Mouse (Mus musculus): ENCODE data around the gene Rec114. TPM values are rescaled to one million over a fixed set of nuclear protein-coding genes. Genes with fewer than 3 reads are reported as not detected.

The Rec114 gene
- polyA plus RNA-seq, 1 experiment from 2014 or later: 25.9 TPM

DNA sequence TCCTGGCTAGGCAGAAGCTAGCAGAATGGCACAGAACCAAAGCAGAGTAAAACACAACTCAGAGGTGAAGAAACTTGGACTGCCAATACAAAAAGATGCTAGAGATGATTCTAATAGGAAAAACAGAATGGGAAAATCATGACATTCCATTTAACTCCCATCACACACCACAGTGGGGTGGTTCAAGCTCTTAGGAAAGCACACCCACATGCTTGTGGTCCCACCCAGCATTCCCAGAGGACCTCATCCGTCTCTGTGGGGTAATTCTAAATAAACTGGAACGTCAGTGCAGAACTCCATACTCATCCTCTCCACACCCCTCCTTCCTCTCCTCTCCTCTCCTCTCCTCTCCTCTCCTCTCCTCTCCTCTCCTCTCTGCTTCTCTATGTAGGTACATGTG is 62.4 kb downstream of the Rec114 start:
- Histone ChIP-seq H3K27me3 (ENCODE audit: control insufficient read depth, insufficient read depth, low read depth, low read length) (no peaks in the 10 kb centered on the region), H3K4me3 (ENCODE audit: low read depth, low read length) (no peak overlapping the region), H3K9me3 (replicated peaks; ENCODE audit: control insufficient read depth, low read length) (no peaks in the 10 kb centered on the region), H3K4me1 (ENCODE audit: control insufficient read depth, low read depth, low read length) (no peaks in the 10 kb centered on the region), H3K4me2 (ENCODE audit: low read depth, low read length) (no peak overlapping the region), H3K27ac (ENCODE audit: low read length) (no peak overlapping the region), H3K9ac (ENCODE audit: low read depth, low read length) (no peak overlapping the region), H3K36me3 (ENCODE audit: control insufficient read depth, insufficient read depth) (no peaks in the 10 kb centered on the region)
- no peak for ATAC-seq (ENCODE audit: low read depth)
- 61% methylated on average over 2 of the region's 2 CpGs for WGBS (ENCODE audit: insufficient replicate concordance)

DNA sequence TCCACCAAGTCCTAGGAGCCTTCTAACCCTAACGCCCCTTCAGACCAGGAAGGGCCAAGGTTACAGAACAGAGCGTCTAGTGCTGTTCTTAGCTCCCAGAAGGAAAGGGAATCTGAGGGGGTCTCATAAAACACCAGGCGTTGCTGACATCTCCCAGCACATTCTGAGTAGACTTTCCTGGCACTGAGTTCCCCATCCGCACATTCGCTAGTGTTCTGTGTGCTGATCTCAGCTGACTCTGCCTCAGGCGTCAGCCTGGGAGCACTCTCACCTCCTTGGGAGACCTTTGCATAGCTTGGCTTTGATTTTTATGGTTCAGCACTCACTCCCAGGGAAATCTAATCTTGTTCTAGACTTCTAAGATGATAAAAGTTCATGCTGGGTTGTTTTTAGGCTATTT is 68.4 kb downstream of the Rec114 start:
- no peak overlapping the region for H3K4me3 ChIP-seq (ENCODE audit: low read depth, low read length)
- H3K27ac ChIP-seq (ENCODE audit: low read length): no peak overlapping the region
- no peak overlapping the region for H3K9ac ChIP-seq (ENCODE audit: low read depth, low read length)
- WGBS (ENCODE audit: insufficient replicate concordance): 66% methylated on average over 6 of the region's 6 CpGs
- no peaks in the 10 kb centered on the region for H3K36me3 ChIP-seq (ENCODE audit: control insufficient read depth, insufficient read depth)
- H3K4me2 ChIP-seq (ENCODE audit: low read depth, low read length): no peak overlapping the region
- no peaks in the 10 kb centered on the region for H3K27me3 ChIP-seq (ENCODE audit: control insufficient read depth, insufficient read depth, low read depth, low read length)
- H3K9me3 ChIP-seq (replicated peaks; ENCODE audit: control insufficient read depth, low read length): no peaks in the 10 kb centered on the region
- H3K4me1 ChIP-seq (ENCODE audit: control insufficient read depth, low read depth, low read length): no peaks in the 10 kb centered on the region
- ATAC-seq (ENCODE audit: low read depth): no peak

DNA sequence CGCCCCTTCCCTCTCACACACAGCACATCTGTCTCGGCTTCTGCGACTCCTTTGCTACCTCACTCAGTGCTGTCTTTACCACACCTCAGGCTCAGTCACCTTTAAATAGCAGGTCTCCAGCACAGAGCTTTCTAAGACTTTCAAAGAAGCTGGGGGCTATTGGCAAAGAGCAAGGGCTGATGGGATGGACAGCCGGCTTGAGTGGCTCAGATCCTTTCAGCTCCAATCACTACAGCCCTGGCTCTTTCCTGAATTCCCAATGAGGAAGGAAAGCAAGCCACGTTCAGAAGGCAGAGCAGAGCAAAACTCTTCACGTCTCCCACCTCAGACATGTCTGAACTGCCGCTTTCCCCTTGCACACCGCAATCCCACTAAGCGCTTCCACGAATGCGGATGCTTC is 69.0 kb downstream of the Rec114 start:
- 66% methylated on average over 11 of the region's 11 CpGs for WGBS (ENCODE audit: insufficient replicate concordance)
- Histone ChIP-seq H3K4me1 (ENCODE audit: control insufficient read depth, low read depth, low read length) (no peaks in the 10 kb centered on the region), H3K27me3 (ENCODE audit: control insufficient read depth, insufficient read depth, low read depth, low read length) (no peaks in the 10 kb centered on the region), H3K9ac (ENCODE audit: low read depth, low read length) (no peak overlapping the region), H3K9me3 (replicated peaks; ENCODE audit: control insufficient read depth, low read length) (no peaks in the 10 kb centered on the region), H3K4me2 (ENCODE audit: low read depth, low read length) (no peak overlapping the region), H3K36me3 (ENCODE audit: control insufficient read depth, insufficient read depth) (no peaks in the 10 kb centered on the region), H3K4me3 (ENCODE audit: low read depth, low read length) (no peak overlapping the region), H3K27ac (ENCODE audit: low read length) (no peak overlapping the region)
- no peak for ATAC-seq (ENCODE audit: low read depth)

DNA sequence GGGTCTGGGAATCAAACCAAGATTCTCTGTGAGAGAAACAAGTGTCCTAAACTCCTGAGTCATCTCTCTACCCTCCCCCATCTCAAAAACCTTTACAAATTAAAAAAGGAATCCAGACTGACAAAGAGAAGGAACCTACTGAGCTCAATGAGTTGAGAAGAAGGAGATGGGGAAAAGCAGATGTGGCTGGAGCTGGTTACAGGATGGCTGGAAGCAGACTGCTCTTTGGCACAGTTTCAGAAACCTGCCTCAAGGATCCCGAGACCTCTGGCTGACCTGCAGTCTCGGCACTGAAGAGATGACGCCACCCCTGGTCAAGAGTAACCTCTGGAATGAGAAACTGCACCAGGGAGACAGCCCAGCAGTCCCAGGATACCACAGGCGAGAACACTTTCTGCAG is 71.3 kb downstream of the Rec114 start:
- Histone ChIP-seq H3K9ac (ENCODE audit: low read depth, low read length) (no peak overlapping the region), H3K4me2 (ENCODE audit: low read depth, low read length) (no peak overlapping the region), H3K27me3 (ENCODE audit: control insufficient read depth, insufficient read depth, low read depth, low read length) (no peaks in the 10 kb centered on the region), H3K36me3 (ENCODE audit: control insufficient read depth, insufficient read depth) (no peaks in the 10 kb centered on the region), H3K27ac (ENCODE audit: low read length) (no peak overlapping the region), H3K4me3 (ENCODE audit: low read depth, low read length) (no peak overlapping the region), H3K9me3 (replicated peaks; ENCODE audit: control insufficient read depth, low read length) (no peaks in the 10 kb centered on the region), H3K4me1 (ENCODE audit: control insufficient read depth, low read depth, low read length) (peaks cover 3% of the 10 kb centered on the region)
- ATAC-seq (ENCODE audit: low read depth): no peak
- 55% methylated on average over 4 of the region's 4 CpGs for WGBS (ENCODE audit: insufficient replicate concordance)

DNA sequence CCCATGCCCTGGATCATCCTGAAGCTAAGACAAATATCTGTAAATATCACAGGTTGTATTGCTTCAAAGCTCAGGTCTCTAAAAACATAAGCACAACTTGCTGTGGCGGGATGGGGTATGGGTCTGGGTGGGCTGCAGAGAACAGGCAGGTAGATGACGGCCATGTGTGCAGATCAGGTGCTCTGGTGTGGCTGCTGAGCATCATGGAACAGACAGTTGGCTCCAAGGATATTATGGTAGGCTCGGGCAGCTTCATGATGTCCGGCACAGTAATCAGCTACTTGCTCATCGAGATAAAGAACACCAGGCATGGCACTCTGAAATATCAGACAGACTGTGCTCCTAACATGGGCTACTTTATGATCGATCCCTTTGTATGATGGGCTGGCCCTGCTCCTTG is 73.9 kb downstream of the Rec114 start:
- WGBS (ENCODE audit: insufficient replicate concordance): 73% methylated on average over 6 of the region's 6 CpGs
- H3K4me3 ChIP-seq (ENCODE audit: low read depth, low read length): no peak overlapping the region
- H3K4me2 ChIP-seq (ENCODE audit: low read depth, low read length): no peak overlapping the region
- H3K27ac ChIP-seq (ENCODE audit: low read length): no peak overlapping the region
- H3K9me3 ChIP-seq (replicated peaks; ENCODE audit: control insufficient read depth, low read length): no peaks in the 10 kb centered on the region
- H3K9ac ChIP-seq (ENCODE audit: low read depth, low read length): no peak overlapping the region
- H3K36me3 ChIP-seq (ENCODE audit: control insufficient read depth, insufficient read depth): peaks cover 14% of the 10 kb centered on the region
- no peaks in the 10 kb centered on the region for H3K27me3 ChIP-seq (ENCODE audit: control insufficient read depth, insufficient read depth, low read depth, low read length)
- H3K4me1 ChIP-seq (ENCODE audit: control insufficient read depth, low read depth, low read length): peaks cover 3% of the 10 kb centered on the region
- ATAC-seq (ENCODE audit: low read depth): no peak

DNA sequence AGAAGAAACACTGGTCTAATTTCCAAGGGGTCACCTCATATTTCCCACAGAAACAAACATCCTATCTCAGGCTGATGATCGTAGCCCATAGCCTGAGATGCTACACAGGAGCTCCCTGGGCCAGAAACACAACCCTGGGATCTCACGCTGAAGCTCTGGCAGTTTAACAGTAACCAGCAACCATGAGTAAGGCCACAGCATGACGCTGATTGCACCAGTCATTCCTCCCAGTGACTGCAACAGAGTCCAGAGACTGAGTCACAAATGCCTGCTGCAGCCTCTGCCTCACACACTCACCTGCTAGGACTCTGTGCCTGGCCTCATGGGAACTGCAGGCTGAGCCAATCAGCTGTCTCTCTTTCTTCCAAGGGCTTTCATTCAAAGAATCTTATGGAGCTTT is 74.7 kb downstream of the Rec114 start:
- H3K4me1 ChIP-seq (ENCODE audit: control insufficient read depth, low read depth, low read length): peaks cover 3% of the 10 kb centered on the region
- H3K4me2 ChIP-seq (ENCODE audit: low read depth, low read length): no peak overlapping the region
- no peaks in the 10 kb centered on the region for H3K9me3 ChIP-seq (replicated peaks; ENCODE audit: control insufficient read depth, low read length)
- ATAC-seq (ENCODE audit: low read depth): no peak
- H3K4me3 ChIP-seq (ENCODE audit: low read depth, low read length): no peak overlapping the region
- H3K27me3 ChIP-seq (ENCODE audit: control insufficient read depth, insufficient read depth, low read depth, low read length): no peaks in the 10 kb centered on the region
- H3K9ac ChIP-seq (ENCODE audit: low read depth, low read length): no peak overlapping the region
- H3K27ac ChIP-seq (ENCODE audit: low read length): no peak overlapping the region
- H3K36me3 ChIP-seq (ENCODE audit: control insufficient read depth, insufficient read depth): peaks cover 17% of the 10 kb centered on the region
- WGBS (ENCODE audit: insufficient replicate concordance): 81% methylated on average over 3 of the region's 3 CpGs

DNA sequence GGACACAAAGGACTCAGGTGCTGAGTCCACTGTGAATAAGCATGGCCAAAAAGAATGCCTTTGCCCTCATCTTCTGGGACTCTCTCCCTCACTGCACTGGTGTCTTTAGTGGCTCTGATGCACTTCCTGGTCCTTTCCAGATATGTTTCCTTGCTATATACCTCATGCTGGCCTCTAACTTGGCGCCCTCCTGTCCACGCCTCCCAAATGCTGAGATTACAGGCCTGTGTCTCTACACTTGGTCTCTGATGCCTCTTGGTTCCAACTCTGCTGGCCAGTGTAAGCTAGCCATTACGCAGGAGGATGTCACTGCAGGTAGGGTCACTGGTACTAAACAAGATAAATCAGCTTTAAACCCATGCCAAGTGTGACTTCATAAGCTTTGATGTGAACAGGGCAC is 75.6 kb downstream of the Rec114 start:
- 82% methylated on average over 3 of the region's 3 CpGs for WGBS (ENCODE audit: insufficient replicate concordance)
- no peak for ATAC-seq (ENCODE audit: low read depth)

DNA sequence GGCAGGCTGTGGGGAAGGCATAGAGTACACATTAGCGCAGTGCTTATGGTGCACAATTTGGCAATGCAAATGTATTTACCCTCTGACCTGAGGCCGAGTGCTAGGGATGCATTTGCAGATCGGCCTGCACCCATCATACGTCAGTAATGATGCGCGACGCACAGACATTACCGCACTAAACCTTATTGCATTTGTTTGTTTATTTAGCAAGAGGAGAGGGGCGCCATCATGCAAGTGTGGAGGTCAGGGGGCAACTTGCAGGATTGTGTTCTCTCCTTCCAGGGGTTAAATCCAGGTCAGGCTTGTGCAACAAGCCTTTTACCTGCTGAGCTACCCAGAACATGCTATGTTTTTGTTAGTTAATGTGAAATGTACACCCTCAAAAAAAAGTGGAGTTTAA is 76.5 kb downstream of the Rec114 start:
- Histone ChIP-seq H3K4me1 (ENCODE audit: control insufficient read depth, low read depth, low read length) (peaks cover 15% of the 10 kb centered on the region), H3K9ac (ENCODE audit: low read depth, low read length) (no peak overlapping the region), H3K27me3 (ENCODE audit: control insufficient read depth, insufficient read depth, low read depth, low read length) (no peaks in the 10 kb centered on the region), H3K27ac (ENCODE audit: low read length) (no peak overlapping the region), H3K4me2 (ENCODE audit: low read depth, low read length) (no peak overlapping the region), H3K9me3 (replicated peaks; ENCODE audit: control insufficient read depth, low read length) (no peaks in the 10 kb centered on the region), H3K36me3 (ENCODE audit: control insufficient read depth, insufficient read depth) (peaks cover 20% of the 10 kb centered on the region), H3K4me3 (ENCODE audit: low read depth, low read length) (no peak overlapping the region)
- ATAC-seq (ENCODE audit: low read depth): no peak
- 80% methylated on average over 9 of the region's 9 CpGs for WGBS (ENCODE audit: insufficient replicate concordance)

More for the DNA sequence above, 75.6 kb downstream of the Rec114 start:
- Histone ChIP-seq H3K4me1 (ENCODE audit: control insufficient read depth, low read depth, low read length) (peaks cover 5% of the 10 kb centered on the region), H3K4me2 (ENCODE audit: low read depth, low read length) (no peak overlapping the region), H3K36me3 (ENCODE audit: control insufficient read depth, insufficient read depth) (peaks cover 17% of the 10 kb centered on the region), H3K9me3 (replicated peaks; ENCODE audit: control insufficient read depth, low read length) (no peaks in the 10 kb centered on the region), H3K27me3 (ENCODE audit: control insufficient read depth, insufficient read depth, low read depth, low read length) (no peaks in the 10 kb centered on the region), H3K27ac (ENCODE audit: low read length) (no peak overlapping the region), H3K4me3 (ENCODE audit: low read depth, low read length) (no peak overlapping the region), H3K9ac (ENCODE audit: low read depth, low read length) (no peak overlapping the region)

DNA sequence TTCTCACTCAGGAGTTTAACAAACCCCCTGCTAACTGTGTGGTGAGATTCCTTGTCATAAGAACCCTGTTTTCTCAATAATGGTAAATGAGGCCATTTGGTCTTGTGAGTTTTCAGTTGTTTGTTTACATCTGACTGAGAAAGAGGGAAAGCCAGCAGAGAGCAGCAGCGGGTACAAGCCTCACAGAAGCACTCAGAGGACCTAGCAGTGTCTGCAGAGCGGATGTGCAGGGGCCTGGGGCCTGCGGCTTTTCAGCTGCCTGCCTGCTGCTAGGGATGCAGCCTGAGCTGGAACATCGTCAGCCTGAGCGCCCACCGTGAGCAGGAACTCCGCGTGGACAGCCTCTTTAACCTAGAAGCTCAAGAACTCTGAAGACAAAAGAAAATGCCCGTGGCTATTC is 77.6 kb downstream of the Rec114 start:
- H3K9ac ChIP-seq (ENCODE audit: low read depth, low read length): no peak overlapping the region
- no peak for ATAC-seq (ENCODE audit: low read depth)
- H3K36me3 ChIP-seq (ENCODE audit: control insufficient read depth, insufficient read depth): peaks cover 26% of the 10 kb centered on the region
- no peaks in the 10 kb centered on the region for H3K9me3 ChIP-seq (replicated peaks; ENCODE audit: control insufficient read depth, low read length)
- no peak overlapping the region for H3K27ac ChIP-seq (ENCODE audit: low read length)
- no peak overlapping the region for H3K4me2 ChIP-seq (ENCODE audit: low read depth, low read length)
- no peaks in the 10 kb centered on the region for H3K27me3 ChIP-seq (ENCODE audit: control insufficient read depth, insufficient read depth, low read depth, low read length)
- H3K4me1 ChIP-seq (ENCODE audit: control insufficient read depth, low read depth, low read length): peaks cover 25% of the 10 kb centered on the region
- 83% methylated on average over 9 of the region's 9 CpGs for WGBS (ENCODE audit: insufficient replicate concordance)
- H3K4me3 ChIP-seq (ENCODE audit: low read depth, low read length): no peak overlapping the region

DNA sequence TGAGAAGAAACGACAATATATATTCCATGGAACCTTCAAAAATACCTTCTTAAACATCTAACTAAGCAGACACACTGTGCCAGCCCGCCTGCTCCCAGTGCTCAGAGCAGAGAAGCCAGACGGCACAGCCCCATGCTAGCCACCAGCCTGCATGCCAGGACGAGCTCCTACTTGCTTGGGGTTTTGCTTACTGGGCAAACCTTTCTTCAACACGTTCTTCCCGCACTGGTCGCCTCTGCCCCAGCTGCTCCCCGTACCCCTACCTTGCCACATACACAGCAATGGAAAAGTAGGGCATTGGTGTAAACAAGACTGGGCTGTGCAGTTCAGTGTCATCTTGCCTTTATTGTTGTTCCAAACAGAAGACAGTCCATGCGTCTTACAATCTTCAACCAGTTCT is 78.3 kb downstream of the Rec114 start:
- Histone ChIP-seq H3K27ac (ENCODE audit: low read length) (no peak overlapping the region), H3K9ac (ENCODE audit: low read depth, low read length) (no peak overlapping the region), H3K4me1 (ENCODE audit: control insufficient read depth, low read depth, low read length) (peaks cover 32% of the 10 kb centered on the region), H3K27me3 (ENCODE audit: control insufficient read depth, insufficient read depth, low read depth, low read length) (no peaks in the 10 kb centered on the region), H3K9me3 (replicated peaks; ENCODE audit: control insufficient read depth, low read length) (no peaks in the 10 kb centered on the region), H3K4me3 (ENCODE audit: low read depth, low read length) (no peak overlapping the region), H3K36me3 (ENCODE audit: control insufficient read depth, insufficient read depth) (peaks cover 26% of the 10 kb centered on the region), H3K4me2 (ENCODE audit: low read depth, low read length) (no peak overlapping the region)
- ATAC-seq (ENCODE audit: low read depth): no peak
- 86% methylated on average over 9 of the region's 9 CpGs for WGBS (ENCODE audit: insufficient replicate concordance)

All from liver, embryonic 16.5 days (tissue).